Mouse (Mus musculus): ENCODE measurements at regions not wholly inside any gene's neighbourhood (a gene's known extent, or its start where the extent isn't known, plus 50 kb on each side); places are given as distances from the start of the nearest gene placed in this dataset.

GRCm38 (mm10) chr5:47185868-47186267 is 797.1 kb upstream of the Slit2 start:
- no peaks in the 10 kb centered on the region for H3K27me3 ChIP-seq
- no peaks in the 10 kb centered on the region for H3K36me3 ChIP-seq
- no peak overlapping the region for H3K9ac ChIP-seq
- no peak overlapping the region for H3K4me2 ChIP-seq
- no peaks in the 10 kb centered on the region for H3K9me3 ChIP-seq
- ATAC-seq (ENCODE audit: low read depth) = no peak
- H3K4me1 ChIP-seq (replicated peaks) = no peaks in the 10 kb centered on the region
- H3K4me3 ChIP-seq = no peak overlapping the region
- no peak overlapping the region for H3K27ac ChIP-seq (replicated peaks)

GRCm38 (mm10) chr5:47202164-47202914 is 780.6 kb upstream of the Slit2 start:
- H3K36me3 ChIP-seq = no peaks in the 10 kb centered on the region
- H3K27me3 ChIP-seq = no peaks in the 10 kb centered on the region
- H3K4me3 ChIP-seq = no peak overlapping the region
- no peak overlapping the region for H3K9ac ChIP-seq
- H3K4me2 ChIP-seq = no peak overlapping the region
- 76% methylated on average over 3 of the region's 3 CpGs for WGBS
- no peaks in the 10 kb centered on the region for H3K9me3 ChIP-seq
- ATAC-seq (ENCODE audit: low read depth) = no peak
- no peaks in the 10 kb centered on the region for H3K4me1 ChIP-seq (replicated peaks)
- no peak overlapping the region for H3K27ac ChIP-seq (replicated peaks)

GRCm38 (mm10) chr5:47202915-47203296 is 780.0 kb upstream of the Slit2 start:
- 89% methylated on average over 1 of the region's 1 CpGs for WGBS
- no peak overlapping the region for H3K27ac ChIP-seq (replicated peaks)
- no peak overlapping the region for H3K4me3 ChIP-seq
- H3K4me2 ChIP-seq = no peak overlapping the region
- H3K27me3 ChIP-seq = no peaks in the 10 kb centered on the region
- no peaks in the 10 kb centered on the region for H3K4me1 ChIP-seq (replicated peaks)
- no peak for ATAC-seq (ENCODE audit: low read depth)
- H3K9ac ChIP-seq = no peak overlapping the region
- H3K36me3 ChIP-seq = no peaks in the 10 kb centered on the region
- no peaks in the 10 kb centered on the region for H3K9me3 ChIP-seq

- 0 out of 2 replicates have a peak, but pooled peaks have one; percentile 40 for ATAC-seq (ENCODE audit: low read depth)
- WGBS = 36% methylated on average over 1 of the region's 1 CpGs
Measured at GRCm38 (mm10) chr5:47210542-47210941, 772.4 kb upstream of the Slit2 start.

GRCm38 (mm10) chr5:47215421-47215820 is 767.5 kb upstream of the Slit2 start:
- Histone ChIP-seq H3K9ac (no peak overlapping the region), H3K36me3 (no peaks in the 10 kb centered on the region), H3K27ac (replicated peaks) (no peak overlapping the region), H3K27me3 (no peaks in the 10 kb centered on the region), H3K4me2 (no peak overlapping the region), H3K4me3 (no peak overlapping the region), H3K4me1 (replicated peaks) (no peaks in the 10 kb centered on the region), H3K9me3 (no peaks in the 10 kb centered on the region)
- ATAC-seq (ENCODE audit: low read depth) = no peak

More at GRCm38 (mm10) chr5:47210542-47210941, 772.4 kb upstream of the Slit2 start:
- H3K27me3 ChIP-seq = no peaks in the 10 kb centered on the region
- H3K4me3 ChIP-seq = no peak overlapping the region
- H3K4me1 ChIP-seq (replicated peaks) = no peaks in the 10 kb centered on the region
- no peaks in the 10 kb centered on the region for H3K9me3 ChIP-seq
- no peaks in the 10 kb centered on the region for H3K36me3 ChIP-seq
- no peak overlapping the region for H3K27ac ChIP-seq (replicated peaks)
- H3K9ac ChIP-seq = no peak overlapping the region
- no peak overlapping the region for H3K4me2 ChIP-seq

GRCm38 (mm10) chr5:47225247-47225646 is 757.7 kb upstream of the Slit2 start:
- H3K4me3 ChIP-seq = no peak overlapping the region
- WGBS = 64% methylated on average over 1 of the region's 1 CpGs
- no peaks in the 10 kb centered on the region for H3K9me3 ChIP-seq
- H3K36me3 ChIP-seq = no peaks in the 10 kb centered on the region
- H3K9ac ChIP-seq = no peak overlapping the region
- H3K4me2 ChIP-seq = no peak overlapping the region
- H3K27me3 ChIP-seq = no peaks in the 10 kb centered on the region
- no peaks in the 10 kb centered on the region for H3K4me1 ChIP-seq (replicated peaks)
- no peak for ATAC-seq (ENCODE audit: low read depth)
- H3K27ac ChIP-seq (replicated peaks) = no peak overlapping the region

- no peaks in the 10 kb centered on the region for H3K36me3 ChIP-seq
- ATAC-seq (ENCODE audit: low read depth) = no peak
- no peak overlapping the region for H3K27ac ChIP-seq (replicated peaks)
- H3K4me2 ChIP-seq = no peak overlapping the region
- no peaks in the 10 kb centered on the region for H3K4me1 ChIP-seq (replicated peaks)
- no peak overlapping the region for H3K9ac ChIP-seq
- H3K27me3 ChIP-seq = no peaks in the 10 kb centered on the region
- no peak overlapping the region for H3K4me3 ChIP-seq
- 74% methylated on average over 1 of the region's 1 CpGs for WGBS
- H3K9me3 ChIP-seq = no peaks in the 10 kb centered on the region
Measured at GRCm38 (mm10) chr5:47236094-47236493, 746.8 kb upstream of the Slit2 start.

- no peaks in the 10 kb centered on the region for H3K4me1 ChIP-seq (replicated peaks)
- H3K4me3 ChIP-seq = no peak overlapping the region
- no peaks in the 10 kb centered on the region for H3K9me3 ChIP-seq
- H3K36me3 ChIP-seq = no peaks in the 10 kb centered on the region
- WGBS = 65% methylated on average over 2 of the region's 2 CpGs
- no peak for ATAC-seq (ENCODE audit: low read depth)
- no peaks in the 10 kb centered on the region for H3K27me3 ChIP-seq
- H3K27ac ChIP-seq (replicated peaks) = no peak overlapping the region
- no peak overlapping the region for H3K4me2 ChIP-seq
- H3K9ac ChIP-seq = no peak overlapping the region
Measured at GRCm38 (mm10) chr5:47240060-47240459, 742.9 kb upstream of the Slit2 start.

- Histone ChIP-seq H3K9ac (no peak overlapping the region), H3K9me3 (no peaks in the 10 kb centered on the region), H3K36me3 (no peaks in the 10 kb centered on the region), H3K4me2 (no peak overlapping the region), H3K4me1 (replicated peaks) (no peaks in the 10 kb centered on the region), H3K4me3 (no peak overlapping the region), H3K27ac (replicated peaks) (no peak overlapping the region), H3K27me3 (no peaks in the 10 kb centered on the region)
- no peak for ATAC-seq (ENCODE audit: low read depth)
- WGBS = 71% methylated on average over 7 of the region's 7 CpGs
Measured at GRCm38 (mm10) chr5:47240586-47240985, 742.4 kb upstream of the Slit2 start.

GRCm38 (mm10) chr5:47254835-47255369 is 728.0 kb upstream of the Slit2 start:
- Histone ChIP-seq H3K4me2 (no peak overlapping the region), H3K4me3 (no peak overlapping the region), H3K9me3 (no peaks in the 10 kb centered on the region), H3K27ac (replicated peaks) (no peak overlapping the region), H3K9ac (no peak overlapping the region), H3K27me3 (no peaks in the 10 kb centered on the region), H3K36me3 (no peaks in the 10 kb centered on the region), H3K4me1 (replicated peaks) (no peaks in the 10 kb centered on the region)
- no peak for ATAC-seq (ENCODE audit: low read depth)

GRCm38 (mm10) chr5:47261658-47262411 is 721.1 kb upstream of the Slit2 start:
- no peak overlapping the region for H3K4me3 ChIP-seq
- H3K9ac ChIP-seq = no peak overlapping the region
- H3K9me3 ChIP-seq = no peaks in the 10 kb centered on the region
- H3K4me1 ChIP-seq (replicated peaks) = no peaks in the 10 kb centered on the region
- H3K4me2 ChIP-seq = no peak overlapping the region
- H3K36me3 ChIP-seq = no peaks in the 10 kb centered on the region
- H3K27me3 ChIP-seq = no peaks in the 10 kb centered on the region
- ATAC-seq (ENCODE audit: low read depth) = no peak
- WGBS = 37% methylated on average over 5 of the region's 5 CpGs
- no peak overlapping the region for H3K27ac ChIP-seq (replicated peaks)

- Histone ChIP-seq H3K36me3 (no peaks in the 10 kb centered on the region), H3K4me3 (no peak overlapping the region), H3K4me1 (replicated peaks) (0 out of 2 replicates have a peak, but pooled peaks cover 6% of the 10 kb centered on the region), H3K27me3 (no peaks in the 10 kb centered on the region), H3K9ac (no peak overlapping the region), H3K9me3 (no peaks in the 10 kb centered on the region), H3K4me2 (no peak overlapping the region), H3K27ac (replicated peaks) (no peak overlapping the region)
- WGBS = 85% methylated on average over 3 of the region's 3 CpGs
- ATAC-seq (ENCODE audit: low read depth) = no peak
Measured at GRCm38 (mm10) chr5:47272642-47273041, 710.3 kb upstream of the Slit2 start.

Measured in neural tube, embryonic 13.5 days (tissue).